Mouse (Mus musculus) neutrophil, adult 59 days (primary cell): Measurements from ENCODE around the gene Lypd3. TPM values are rescaled to one million over a fixed set of nuclear protein-coding genes. Genes with fewer than 3 reads are reported as not detected.

Experiments used
- total RNA-seq, 2 experiments: library from RNA; stranded (reverse); gene quantifications; 1 replicate in 1 of 2; 2 replicates in 1 of 2; pipeline ENCODE4 v1.2.4; 2023

The Lypd3 gene
- total RNA-seq, result not detected

GRCm38 (mm10) chr7:24636264-24636663, at the start of gene Lypd3:
Gene Lypd3 (plus strand): TSS chr7:24636550.

GRCm38 (mm10) chr7:24587330-24588105, 48.8 kb upstream of the Lypd3 start, which contains the start of the genes Ethe1 and Zfp575:
Gene Ethe1 (plus strand): TSS chr7:24587543.
Gene Zfp575 (minus strand): TSS chr7:24587641.

GRCm38 (mm10) chr7:24610144-24610878, 26.0 kb upstream of the Lypd3 start, which contains the start of gene Phldb3:
Gene Phldb3 (plus strand): TSS chr7:24610763.

GRCm38 (mm10) chr7:24676575-24676974, 40.2 kb downstream of the Lypd3 start, which contains the start of gene Tex101:
Gene Tex101 (minus strand): TSS chr7:24676675.

Other genes with a start within 250 kb of the Lypd3 start
- gene Smg9, start 236.9 kb upstream of the Lypd3 start, total RNA-seq, result 10 to 100 TPM; 51.5 to 57.8 TPM
- gene Irgc1, start 184.3 kb upstream of the Lypd3 start, total RNA-seq, result 1 to 10 TPM; 2.1 to 2.6 TPM
- 1,000 to 10,000 TPM in 1 of 2 experiments, 100 to 1,000 TPM in 1; 962 to 1,297 TPM for gene Plaur, start 174.1 kb upstream of the Lypd3 start, total RNA-seq
- not detected for gene Cadm4, start 154.5 kb upstream of the Lypd3 start, total RNA-seq
- gene Zfp428, start 129.5 kb upstream of the Lypd3 start, total RNA-seq, result 1 to 10 TPM in 1 of 2 experiments, under 1 TPM in 1; 0.31 to 1.2 TPM
- not detected for gene AC161166.1, start 124.1 kb upstream of the Lypd3 start, total RNA-seq
- gene Irgq, start 105.9 kb upstream of the Lypd3 start, total RNA-seq, result 1 to 10 TPM; 6.0 to 6.2 TPM
- gene Pinlyp, start 90.4 kb upstream of the Lypd3 start, total RNA-seq, result not detected
- gene Xrcc1, start 90.3 kb upstream of the Lypd3 start, total RNA-seq, result 10 to 100 TPM; 27.4 to 33.8 TPM
- gene Ethe1, start 49.0 kb upstream of the Lypd3 start, total RNA-seq, result 10 to 100 TPM; 71.6 to 77.0 TPM
- under 1 TPM in 1 of 2 experiments, not detected in 1; 0.13 TPM for gene Zfp575, start 48.9 kb upstream of the Lypd3 start, total RNA-seq
- gene Phldb3, start 25.8 kb upstream of the Lypd3 start, total RNA-seq, result 1 to 10 TPM; 5.7 to 5.8 TPM
- not detected for gene Tex101, start 40.1 kb downstream of the Lypd3 start, total RNA-seq
- 1 to 10 TPM in 1 of 2 experiments, under 1 TPM in 1; 0.97 to 2.1 TPM for gene BC049730, start 72.7 kb downstream of the Lypd3 start, total RNA-seq
- gene Gm4763, start 90.4 kb downstream of the Lypd3 start, total RNA-seq, result 1 to 10 TPM; 8.0 to 9.5 TPM
- 1,000 to 10,000 TPM; 1,138 to 1,339 TPM for gene Cd177, start 123.8 kb downstream of the Lypd3 start, total RNA-seq
- gene Ceacam10, start 140.7 kb downstream of the Lypd3 start, total RNA-seq, result 10 to 100 TPM; 74.1 to 80.0 TPM
- 1 to 10 TPM; 1.0 to 1.9 TPM for gene Gm9844, start 225.7 kb downstream of the Lypd3 start, total RNA-seq
- not detected for gene Lypd4, start 233.4 kb downstream of the Lypd3 start, total RNA-seq
- not detected for gene Dmrtc2, start 233.5 kb downstream of the Lypd3 start, total RNA-seq
- gene Rps19, start 247.8 kb downstream of the Lypd3 start, total RNA-seq, result 100 to 1,000 TPM; 709 to 835 TPM